Mouse (Mus musculus): Measurements from ENCODE around the gene Ercc1.

Ercc1 gene

DNA sequence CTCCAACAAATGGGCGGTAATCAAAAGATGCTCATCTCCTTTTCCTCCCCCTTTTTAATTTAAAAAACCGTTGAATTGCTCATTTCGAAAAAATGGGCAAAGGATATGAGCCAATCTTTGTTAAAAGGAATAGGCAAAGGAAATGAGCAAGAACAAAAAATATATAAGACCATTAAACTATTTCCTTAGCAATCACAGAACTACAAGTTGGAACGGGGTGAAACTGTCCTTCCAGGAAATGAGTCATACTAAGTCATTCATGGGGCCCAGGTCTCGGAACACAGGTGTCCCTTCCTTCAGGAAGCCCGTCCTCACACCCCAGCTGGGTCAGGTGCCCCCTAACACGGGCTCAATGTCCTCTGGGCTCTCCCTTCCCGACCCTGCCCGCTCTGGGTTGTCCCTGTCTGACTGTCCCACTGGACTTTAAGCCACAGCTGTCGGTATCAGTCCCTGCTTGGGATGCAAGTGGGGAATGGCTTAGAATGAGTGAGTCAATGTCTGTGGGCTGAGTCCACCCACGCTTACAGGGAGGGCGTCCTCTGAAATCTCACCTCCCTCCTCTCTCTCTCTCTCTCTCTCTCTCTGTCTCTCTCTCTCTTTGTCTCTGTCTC is at the start of gene Ercc1:
Ercc1 (plus strand) TSS at position 542 of the 611 bp plus-strand sequence.
- DNase-seq = peak; percentile 64

DNA sequence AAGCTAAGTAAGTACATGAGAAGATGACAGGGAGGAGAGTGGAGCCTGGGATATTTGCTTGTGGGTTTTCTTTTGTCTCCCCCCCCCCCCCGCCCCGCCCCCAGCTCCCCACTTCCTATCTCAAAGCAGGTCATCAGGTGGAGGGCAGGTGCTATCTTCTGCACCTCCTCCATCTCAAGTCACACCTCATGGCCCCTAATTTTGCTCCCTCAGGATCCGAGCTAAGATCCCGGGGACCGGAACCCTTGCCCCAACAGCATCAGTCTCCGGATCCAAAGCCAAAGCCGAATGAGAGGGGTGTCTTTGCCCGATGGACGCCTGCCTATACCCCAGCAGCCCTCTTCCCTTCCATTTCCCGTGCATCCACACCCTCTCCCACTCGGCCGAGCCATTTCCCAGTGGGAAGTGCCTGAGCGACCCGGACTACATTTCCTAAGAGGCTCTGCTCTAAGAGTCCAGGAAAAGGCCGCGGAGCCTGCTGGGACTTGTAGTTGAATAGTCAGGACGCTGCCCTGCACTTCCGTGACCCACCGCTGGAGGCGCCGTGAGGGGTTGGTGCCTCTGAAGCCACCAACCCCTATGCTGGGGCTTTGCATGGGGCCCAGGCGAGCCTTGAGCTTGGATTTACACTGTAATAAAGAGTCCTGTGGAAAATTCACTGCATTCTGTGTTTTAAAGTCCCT is 48.9 kb upstream of the Ercc1 start:
- DNase-seq = peak; percentile 98

DNA sequence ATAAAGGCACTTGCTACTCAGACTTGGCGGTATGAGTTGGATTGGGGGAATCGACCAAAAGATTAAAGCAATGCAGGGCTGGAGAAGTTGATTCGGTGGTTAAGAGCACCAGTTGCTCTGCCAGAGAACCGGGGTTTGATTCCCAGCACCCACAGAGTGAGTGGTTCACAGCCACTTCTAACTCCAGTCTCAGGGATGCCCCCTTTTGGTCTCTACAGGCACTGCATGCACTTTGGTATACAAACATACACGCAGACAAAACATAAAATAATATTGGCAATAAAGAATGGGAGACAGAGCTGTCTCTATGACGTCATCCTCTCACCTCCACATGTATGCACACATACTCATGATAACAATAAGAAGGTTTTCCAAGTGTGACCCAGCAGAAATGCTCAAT is 47.5 kb upstream of the Ercc1 start:
- peak; percentile 72 for DNase-seq

DNA sequence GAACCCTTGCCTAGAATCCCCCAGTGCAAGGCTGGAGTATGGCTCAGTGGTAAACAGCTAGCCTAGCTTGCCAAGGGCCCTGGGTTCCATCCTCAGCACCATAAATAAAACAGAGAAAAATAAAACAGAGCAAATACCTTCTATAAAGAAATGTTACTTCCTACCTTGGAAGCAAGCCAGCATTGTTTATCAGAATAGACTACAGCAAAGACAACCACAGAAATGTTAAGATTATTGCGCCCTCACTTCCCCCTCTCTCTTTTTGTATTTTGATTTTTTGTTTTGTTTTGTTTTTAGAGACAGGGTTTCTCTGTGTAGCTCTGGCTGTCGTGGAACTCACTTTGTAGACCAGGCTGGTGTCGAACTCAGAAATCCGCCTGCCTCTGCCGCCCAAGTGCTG is 46.8 kb upstream of the Ercc1 start:
- DNase-seq = no peak

DNA sequence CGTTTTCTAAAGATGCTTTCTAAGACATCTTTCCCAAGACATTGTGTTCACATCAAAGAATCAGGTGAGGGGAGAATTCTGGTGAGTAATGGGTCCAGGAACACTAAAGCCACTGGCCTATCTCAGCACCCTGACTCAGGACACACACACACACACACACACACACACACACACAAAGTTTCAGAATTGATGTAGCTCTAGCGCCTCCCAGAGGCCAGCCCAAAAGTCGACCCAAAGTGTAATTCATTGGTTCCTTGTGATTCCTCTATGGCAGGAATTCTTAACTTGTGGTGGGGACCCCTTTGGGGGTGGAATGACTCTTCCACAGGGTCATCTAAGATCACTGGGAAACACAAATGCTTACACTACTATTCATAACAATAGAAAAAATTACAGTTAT is 45.4 kb upstream of the Ercc1 start:
- peak; percentile 68 for DNase-seq

DNA sequence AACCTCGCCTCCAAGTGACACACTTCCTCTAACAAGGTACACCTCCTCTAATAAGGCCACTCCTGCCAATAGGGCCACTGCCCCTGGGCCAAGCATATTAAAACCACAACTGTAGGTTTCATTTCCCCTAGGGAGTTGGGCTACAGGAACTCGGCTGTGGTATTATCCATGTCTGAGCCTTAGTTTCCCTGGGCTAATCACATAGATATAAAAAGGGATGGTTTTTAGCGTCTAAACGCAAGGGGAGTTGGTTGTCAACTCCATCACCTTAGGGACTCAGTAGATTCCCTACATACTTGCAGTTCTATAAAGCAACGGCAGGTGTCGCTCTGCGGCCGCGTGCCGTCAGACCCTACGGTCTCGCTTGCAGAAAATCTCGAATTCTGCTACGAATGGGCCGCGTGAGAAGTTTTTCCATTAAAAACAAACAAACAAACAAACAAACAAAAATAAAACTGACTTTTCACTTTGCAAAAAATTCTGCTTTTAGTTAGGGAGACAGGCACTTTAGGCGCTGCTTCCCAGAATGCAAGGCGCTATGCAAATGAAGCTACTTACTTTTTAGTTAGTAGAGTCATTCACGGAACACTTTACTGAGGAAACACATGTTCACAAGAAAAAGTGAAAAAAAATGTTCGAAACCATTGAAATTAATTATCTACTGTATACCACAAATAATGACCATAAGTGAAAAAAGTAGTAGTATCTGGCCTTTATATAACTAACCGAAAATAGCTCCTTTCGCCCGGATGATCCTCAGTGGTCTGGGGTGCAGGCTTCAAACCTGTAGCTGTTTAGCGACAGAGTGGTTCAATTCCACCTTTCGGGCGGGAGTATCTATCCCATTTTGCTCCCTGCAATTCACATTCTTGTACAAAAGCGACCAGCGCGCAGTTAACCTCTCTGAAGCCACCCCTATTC is 43.8 kb upstream of the Ercc1 start:
- peak; percentile 90 for DNase-seq

DNA sequence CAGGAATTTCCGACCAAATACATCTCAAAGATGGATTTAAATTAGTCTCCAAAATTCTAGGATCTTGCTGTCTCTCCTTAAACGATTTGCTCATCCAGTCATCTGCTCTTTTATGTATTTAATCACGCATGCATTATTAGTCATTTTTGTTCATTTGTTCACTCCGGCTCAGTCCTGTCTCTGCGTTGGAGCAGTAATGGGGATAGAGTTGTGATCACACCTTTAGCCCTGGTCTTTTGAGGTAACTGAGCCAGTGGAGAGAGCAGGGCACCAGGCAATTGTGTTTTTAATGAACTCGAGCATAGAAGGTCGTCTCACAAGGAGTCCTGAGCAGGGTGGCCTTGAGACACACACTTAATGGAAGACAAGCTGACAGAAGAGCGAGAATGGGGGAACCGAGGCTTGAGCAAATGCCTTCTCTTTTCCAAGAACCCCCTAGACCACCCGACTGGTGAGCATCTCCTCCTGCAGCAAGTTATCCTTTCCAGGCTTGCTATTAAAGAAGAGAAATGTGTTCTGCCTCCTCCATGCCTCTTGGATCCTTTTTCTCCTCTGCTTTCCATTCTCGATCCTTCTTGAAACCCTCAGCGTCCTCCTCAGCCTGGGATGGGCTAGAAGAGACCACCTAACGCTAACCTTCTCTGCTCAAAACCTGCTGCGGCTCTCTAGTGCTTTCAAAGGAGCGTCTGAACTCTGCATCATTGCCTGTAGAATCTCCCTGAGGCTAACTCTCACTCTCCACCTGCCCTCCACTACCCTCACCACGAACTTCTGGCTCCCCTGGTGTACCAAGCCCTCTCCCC is 42.9 kb upstream of the Ercc1 start:
- no peak for DNase-seq

DNA sequence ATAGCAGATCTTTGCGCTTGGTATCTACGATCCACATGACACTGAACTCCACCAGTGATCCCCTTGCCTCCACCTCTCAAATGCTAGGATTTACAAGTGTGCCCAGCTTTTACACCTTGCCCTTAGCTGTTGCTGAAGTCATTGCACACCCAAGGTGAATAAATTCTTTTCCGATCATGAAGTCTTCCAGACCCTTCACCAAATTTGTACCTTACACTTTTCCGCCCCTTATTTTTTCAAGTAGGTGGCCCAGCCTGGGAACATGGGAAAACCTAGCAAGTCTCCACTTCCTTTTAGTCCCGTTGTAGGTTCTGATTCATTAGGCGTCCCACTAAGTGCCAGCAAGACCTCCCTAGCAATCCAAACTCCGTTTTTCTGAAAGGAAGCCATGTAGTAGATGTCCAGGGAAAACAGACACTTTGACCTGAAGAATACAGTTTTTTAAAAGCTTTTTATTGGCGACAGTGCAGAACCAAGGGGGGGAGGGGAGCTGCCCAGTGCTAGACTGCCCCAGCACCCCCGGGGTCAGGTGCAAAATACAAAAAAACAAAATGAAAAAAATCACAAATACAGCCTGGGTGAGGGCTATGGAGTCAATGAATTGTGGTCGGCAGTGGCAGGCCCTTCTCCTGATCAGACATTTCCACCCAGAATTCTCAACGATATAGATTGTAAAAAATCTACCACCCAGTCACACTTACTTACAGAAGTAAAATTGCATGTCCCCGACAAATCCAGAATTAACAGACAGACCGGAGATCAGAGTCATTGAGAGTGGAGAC is 42.1 kb upstream of the Ercc1 start:
- peak; percentile 55 for DNase-seq

DNA sequence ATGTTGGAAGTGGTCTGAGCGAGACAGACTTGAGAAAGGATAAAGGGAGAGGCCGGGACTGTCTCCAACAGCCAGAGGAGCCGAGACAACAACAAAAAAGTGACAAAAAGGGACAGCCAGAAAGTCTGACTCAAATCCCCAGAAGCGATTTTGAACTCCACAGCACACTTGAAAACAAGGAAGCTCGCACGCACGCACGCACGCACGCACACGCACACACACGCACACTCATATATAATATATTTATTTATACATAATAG is 41.6 kb upstream of the Ercc1 start:
- DNase-seq = no peak

DNA sequence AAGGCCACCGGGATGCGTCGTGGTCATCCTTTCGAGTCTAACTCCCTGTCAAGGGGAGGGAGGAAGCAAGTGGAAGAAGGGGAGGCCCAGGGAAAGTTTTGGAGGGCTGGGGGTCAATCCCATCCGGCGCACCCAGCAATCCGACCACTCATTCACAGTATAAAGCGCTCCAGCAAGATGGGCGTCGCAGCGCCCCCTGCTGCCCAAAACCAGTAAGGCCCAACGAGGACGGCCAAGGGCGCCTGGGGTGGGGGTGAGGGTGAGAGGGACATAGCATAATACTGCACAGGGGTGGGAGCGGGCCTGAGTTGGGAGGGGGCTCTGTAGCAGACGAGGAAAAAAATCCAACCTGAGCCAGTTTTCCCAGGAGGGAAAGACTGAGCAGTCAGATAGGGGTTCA is 40.8 kb upstream of the Ercc1 start:
- peak; percentile 89 for DNase-seq

DNA sequence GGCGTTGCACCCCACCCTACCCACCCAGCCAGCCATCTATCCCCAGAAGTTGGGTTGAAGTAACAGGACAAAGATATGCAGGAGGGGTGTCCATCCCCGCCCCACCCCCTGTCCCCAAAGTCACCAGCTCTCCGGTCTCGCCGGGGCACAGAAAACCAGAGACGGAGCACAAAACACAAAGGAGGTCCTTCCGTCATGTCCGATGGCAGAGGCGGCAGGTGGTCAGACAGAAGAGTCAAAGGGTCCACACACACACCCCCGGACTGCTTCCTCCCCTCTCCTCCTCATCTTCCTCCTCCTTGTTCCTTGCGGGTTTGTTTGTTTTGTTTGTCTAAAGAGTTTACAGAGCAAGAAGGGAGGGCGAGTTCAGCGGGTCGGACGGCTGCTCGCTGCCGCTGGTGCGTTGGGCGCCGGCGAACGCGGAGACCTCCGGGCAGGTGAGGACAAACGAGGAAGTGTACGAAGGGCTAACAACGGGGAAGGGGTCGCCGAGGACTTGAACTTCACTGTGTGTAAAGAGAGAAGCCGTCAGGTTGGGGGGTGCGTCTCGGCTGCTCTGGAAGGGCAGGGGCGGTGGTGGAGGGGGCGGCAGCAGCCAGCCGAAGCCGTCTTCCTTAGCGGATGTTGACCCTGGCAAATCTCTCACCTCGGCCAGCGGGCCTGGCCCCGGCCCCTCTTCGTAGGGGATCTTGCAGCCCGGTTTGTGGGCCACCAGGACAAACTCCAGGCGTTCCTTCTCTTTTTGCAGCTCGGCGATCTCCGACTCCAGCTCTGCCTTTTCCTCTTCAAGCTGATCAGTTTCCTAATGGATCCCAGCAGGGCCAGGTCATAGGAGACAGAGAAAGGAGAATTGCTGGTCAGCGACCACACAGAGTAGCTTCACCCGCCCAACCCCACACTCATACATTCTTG is 39.8 kb upstream of the Ercc1 start:
- DNase-seq = no peak

DNA sequence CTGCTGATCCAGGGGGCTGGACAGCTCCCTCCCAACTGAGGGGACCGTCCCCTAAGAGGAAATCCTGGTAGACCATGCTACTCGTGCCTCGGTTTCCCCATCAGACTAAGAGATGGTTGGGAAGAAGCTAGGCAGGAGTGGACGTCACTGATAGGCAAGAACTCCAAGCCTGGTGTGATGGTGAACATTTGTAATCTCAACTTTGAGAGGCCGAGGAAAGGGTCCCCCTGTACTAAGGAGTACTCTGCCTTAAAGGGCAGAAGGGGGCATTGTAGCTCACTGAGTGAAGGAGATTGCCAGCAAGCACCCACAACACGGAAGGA is 39.2 kb upstream of the Ercc1 start:
- DNase-seq = no peak

DNA sequence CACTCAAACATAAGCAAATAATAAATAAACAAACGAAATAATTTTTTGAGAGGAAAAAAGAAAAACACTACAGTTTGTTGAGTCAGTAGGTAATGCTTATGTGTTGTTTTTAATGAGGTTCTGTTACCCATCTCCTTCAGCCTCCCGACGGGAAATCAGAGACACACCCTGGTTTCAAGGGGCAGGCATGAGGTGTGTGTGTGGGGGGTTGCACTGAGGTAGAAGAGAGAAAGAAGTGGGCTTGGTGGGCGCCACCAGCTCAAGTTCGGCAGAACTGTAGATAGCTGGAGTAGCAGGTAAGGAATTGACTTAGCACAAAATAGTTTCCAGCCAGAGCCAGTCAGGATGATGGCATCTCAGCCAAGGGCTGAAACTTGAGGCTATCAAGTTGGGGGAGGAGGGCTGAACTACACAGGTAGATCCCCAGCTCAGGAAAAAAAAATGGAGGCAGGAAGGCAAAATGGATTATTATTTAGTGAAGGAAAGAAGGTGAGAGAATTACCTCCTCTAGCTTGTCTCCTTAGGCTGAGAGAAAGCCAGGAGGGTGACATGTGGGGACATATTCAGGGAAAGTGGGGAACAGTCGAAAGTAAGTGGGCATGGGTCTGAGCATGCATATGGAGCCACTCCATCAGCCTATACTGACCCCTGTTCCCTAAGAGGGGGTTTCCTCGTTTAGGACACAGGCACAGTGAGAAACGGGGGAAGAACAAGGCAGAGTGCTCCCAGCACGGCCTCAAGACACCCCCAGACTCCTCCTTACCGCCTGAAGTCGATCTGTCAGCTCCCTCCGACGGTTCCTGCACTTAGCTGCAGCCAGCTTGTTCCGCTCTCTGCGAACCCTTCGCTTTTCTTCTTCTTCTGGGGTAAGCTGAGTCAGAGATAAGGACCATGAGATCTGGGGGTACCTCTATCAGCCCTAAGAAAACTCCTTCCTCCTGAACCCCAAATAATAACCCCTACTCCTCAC is 38.5 kb upstream of the Ercc1 start:
- no peak for DNase-seq

DNA sequence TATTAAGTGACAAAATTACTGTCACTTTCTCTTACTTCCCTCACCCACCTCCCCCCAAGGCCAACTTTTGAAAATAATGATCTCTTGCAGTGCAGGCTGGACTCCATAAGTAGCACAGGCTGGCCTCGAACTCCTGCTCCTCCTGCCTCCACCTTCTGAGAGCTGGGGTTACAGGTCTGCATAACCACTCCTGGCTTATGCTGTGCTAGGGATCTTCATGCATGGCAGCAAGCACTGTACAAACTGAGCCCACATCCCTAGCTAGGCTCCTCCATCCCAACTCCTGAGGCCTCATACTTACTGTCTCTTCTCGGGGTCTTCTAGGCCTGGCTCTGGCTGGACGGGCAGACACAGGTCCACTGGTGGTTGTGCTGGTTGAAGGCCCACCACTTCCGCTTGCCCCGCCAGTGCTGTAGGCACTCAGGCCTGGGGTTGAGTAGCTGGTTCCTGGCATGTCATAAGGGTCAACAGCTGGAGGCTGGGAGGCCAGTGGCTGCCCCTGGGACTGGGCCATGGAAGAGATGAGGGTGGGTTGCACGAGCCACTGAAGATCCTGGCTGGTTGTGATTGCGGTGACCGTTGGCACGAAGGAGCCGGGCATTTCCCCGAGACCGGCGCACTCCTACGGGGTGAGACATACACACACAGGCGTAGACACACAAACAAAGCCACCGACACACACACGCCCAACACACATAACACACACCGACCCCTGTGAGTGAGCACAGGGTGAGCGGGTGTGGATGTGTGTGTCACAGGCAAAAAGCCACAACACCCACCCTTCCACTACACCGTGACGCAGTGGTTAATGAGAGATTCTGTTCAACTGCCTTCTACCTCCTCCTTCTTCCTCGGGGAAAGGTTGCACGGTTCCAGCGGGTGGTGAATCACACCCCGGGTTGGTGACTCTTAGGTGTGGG is 37.5 kb upstream of the Ercc1 start:
- peak; percentile 74 for DNase-seq

DNA sequence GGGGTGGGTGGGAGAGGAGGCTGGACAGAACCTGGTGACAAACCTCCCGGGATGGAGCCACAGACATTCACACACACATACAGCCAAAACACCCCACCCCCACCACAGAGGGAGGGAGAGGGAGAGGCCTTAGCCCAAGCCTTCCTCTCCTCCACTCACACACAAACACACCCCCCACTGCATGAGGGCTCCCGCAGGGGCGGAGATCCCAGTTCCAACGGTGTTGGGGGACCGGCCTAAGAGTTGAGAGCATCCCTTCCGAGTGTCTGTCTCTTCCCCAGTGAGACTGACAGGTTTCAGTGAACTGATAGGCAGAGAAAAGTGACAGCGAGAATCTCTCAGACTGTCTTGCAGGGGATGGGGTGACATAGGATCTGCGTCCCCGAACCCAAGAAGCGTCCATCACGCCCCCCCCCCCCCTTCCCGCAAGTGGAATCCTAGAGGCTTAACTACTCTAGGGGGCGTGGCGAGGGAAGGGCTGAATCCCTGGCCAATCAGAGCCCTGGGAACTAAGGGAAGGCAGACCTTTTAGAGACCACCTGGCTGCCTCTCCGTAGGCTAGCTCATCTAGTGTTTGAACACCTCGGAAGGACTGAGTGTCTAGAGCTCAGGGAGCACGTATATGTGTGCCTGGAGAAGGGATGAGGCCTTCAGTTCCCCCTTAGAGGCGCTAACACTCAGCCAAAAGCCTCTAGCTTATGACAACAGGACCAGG is 36.7 kb upstream of the Ercc1 start:
- peak; percentile 87 for DNase-seq

DNA sequence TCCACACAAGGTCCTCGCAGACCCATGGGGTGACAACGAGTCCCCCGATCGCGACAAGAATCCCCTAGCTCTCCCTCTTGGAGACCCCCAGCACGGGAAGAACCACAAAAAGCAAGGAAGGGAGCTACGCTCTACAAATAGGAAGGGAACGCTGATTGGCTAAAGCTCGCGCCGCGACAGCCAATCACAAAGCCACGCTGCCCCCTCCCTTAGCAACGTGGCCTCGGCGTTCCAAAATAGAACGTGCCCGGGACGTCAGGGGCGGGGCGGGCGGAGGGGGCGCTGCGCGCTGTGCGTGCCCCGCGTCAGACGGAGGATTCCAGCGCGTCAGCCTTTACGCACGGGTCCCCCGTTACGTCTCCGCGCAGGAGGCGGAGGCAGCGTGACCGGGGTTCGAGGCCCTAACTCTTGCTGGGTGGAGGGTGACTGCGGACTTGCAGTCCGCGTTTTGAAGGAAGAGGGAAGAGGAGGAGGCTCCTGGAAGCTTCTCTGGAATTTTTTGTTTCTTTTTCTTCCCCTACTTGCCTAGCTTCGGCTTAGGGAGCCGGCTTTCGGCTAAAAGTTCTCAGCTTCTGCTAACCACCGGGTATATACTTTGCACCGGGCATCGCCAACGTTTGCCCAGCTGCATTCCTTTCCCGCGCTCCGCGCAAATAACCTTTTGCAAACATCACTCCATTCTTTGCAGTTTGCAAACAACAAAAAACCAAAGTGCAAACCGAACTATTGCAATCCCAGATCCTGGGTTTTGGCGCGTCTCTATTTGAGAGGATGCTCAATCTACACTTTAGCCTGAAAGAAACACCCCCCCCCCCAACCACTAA is 35.9 kb upstream of the Ercc1 start:
- DNase-seq = peak; percentile 97

DNA sequence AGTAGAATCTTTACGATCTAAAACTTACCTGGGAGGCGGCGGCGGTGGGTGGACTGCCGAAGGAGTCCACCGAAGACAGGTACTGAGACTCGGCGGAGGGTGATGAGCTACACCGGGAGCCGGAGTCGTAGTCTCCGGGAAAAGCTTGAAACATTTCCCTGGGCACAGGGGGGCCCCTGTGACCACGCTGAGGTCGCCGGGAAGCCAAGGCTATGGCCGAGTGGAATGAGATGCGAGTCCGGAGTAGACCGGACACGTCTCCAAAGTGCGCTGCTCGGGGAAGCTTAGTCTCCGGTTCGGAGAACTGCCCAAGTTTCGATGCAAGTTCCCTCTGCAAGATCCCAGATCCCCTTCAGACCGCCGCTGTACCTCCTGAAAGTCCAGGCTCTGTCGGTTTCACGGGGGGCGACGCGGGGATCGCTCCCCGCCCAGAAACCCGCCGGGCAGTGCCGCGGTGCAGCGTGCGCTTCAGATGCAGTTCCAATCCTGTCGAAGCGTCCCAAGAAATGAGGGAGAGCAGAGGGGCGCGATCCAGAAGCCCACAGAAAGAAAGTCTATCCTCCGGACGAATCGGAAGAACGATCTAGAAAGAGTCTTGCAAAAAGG is 35.2 kb upstream of the Ercc1 start:
- DNase-seq = no peak
